Mouse (Mus musculus) retina, postnatal 7 days (tissue): ENCODE measurements around the gene Atp5d.

Experiments used
- DNase-seq: peaks from one replicate; pipeline ENCODE4 v3.0.0-alpha.2; 2012; ENCODE audit warnings: low read depth, low spot score

Gene Atp5d

GRCm38 (mm10) chr10:80116927-80117691, 21.3 kb upstream of the Atp5d start:
- DNase-seq, result no peak

- DNase-seq, result no peak
These were observed 20.7 kb upstream of the Atp5d start for GRCm38 (mm10) chr10:80117736-80118135.

- DNase-seq, result no peak
These were observed 19.9 kb upstream of the Atp5d start for GRCm38 (mm10) chr10:80118552-80118951.

- no peak for DNase-seq
These were observed 18.3 kb upstream of the Atp5d start for GRCm38 (mm10) chr10:80120146-80120545.

- no peak for DNase-seq
These were observed 16.8 kb upstream of the Atp5d start for GRCm38 (mm10) chr10:80121639-80122038.

- no peak for DNase-seq
These were observed 14.4 kb upstream of the Atp5d start for GRCm38 (mm10) chr10:80123932-80124562.

- DNase-seq, result no peak
These were observed 10.5 kb upstream of the Atp5d start for GRCm38 (mm10) chr10:80127920-80128319.

GRCm38 (mm10) chr10:80129846-80130245, 8.6 kb upstream of the Atp5d start:
- DNase-seq, result no peak

GRCm38 (mm10) chr10:80130403-80131031, 7.9 kb upstream of the Atp5d start:
- no peak for DNase-seq

GRCm38 (mm10) chr10:80131316-80131951, 7.0 kb upstream of the Atp5d start:
- DNase-seq, result no peak

GRCm38 (mm10) chr10:80131952-80132350, 6.5 kb upstream of the Atp5d start:
- no peak for DNase-seq

GRCm38 (mm10) chr10:80133226-80133849, 5.1 kb upstream of the Atp5d start:
- DNase-seq, result no peak

GRCm38 (mm10) chr10:80134421-80134820, 4.0 kb upstream of the Atp5d start:
- no peak for DNase-seq

GRCm38 (mm10) chr10:80135161-80135560, 3.3 kb upstream of the Atp5d start:
- DNase-seq, result no peak

- no peak for DNase-seq
These were observed 2.8 kb upstream of the Atp5d start for GRCm38 (mm10) chr10:80135641-80136040.

GRCm38 (mm10) chr10:80136179-80136951, 2.1 kb upstream of the Atp5d start:
- DNase-seq, result no peak

- no peak for DNase-seq
These were observed 1.3 kb upstream of the Atp5d start for GRCm38 (mm10) chr10:80136952-80137625.

- DNase-seq, result no peak
These were observed 543 bp upstream of the Atp5d start for GRCm38 (mm10) chr10:80137626-80138552.

- no peak for DNase-seq
These were observed 975 bp downstream of the Atp5d start for GRCm38 (mm10) chr10:80139439-80139775.
